Comparison of ENCODE assay signal across 33 mouse cellular contexts in the genomic region with DNA sequence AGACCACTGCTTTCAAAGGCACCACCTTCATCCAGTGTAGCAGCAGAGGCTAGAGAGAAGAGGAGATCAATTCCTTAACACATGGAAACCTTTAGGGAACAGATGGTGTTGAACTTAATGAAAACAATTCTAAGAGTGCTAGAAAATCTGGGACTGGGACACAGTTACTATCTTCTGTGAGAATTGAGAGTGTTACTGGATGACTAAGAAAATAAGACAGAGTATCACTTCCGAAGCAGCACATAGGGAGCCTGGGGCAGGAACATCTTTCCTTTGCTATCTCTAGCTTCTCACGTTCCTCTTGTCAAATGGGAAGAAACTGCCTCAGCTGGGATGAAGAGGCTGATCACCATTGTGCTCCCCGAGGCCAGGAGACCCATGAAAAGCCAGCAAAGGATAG. TPM values are rescaled to one million over a fixed set of nuclear protein-coding genes. Genes with fewer than 3 reads are reported as not detected.
"Had no signal": no experiment of that assay in that cellular context is flagged by ENCODE, and none has a peak within 500 bp of the region (broad histone marks: within the 10 kb centered on the region; RNA-seq: fewer than 3 reads in every experiment).

No protein-coding gene starts in this region.

- DNase-seq: cerebellum, adult 8-10 months; cerebellum, adult 9-10 months; cerebellum, adult 9-11 months; cerebellum, postnatal 10 days; cerebellum, postnatal 14 days; cerebellum, postnatal 25 days; cerebellum, postnatal 36 days; embryo, embryonic 11 days; forebrain, postnatal 0 days; gastrocnemius, adult 2 months; gastrocnemius, postnatal 10 days; gastrocnemius, postnatal 14 days; gastrocnemius, postnatal 25 days; gastrocnemius, postnatal 36 days; heart, adult 11 months; heart, adult 18-20 months; heart, adult 2 months had no signal

- H3K9ac ChIP-seq: embryonic facial prominence, embryonic 12.5 days; embryonic facial prominence, embryonic 13.5 days; embryonic facial prominence, embryonic 15.5 days; forebrain, embryonic 12.5 days; forebrain, embryonic 13.5 days; forebrain, embryonic 15.5 days; forebrain, postnatal 0 days had no signal

- H3K4me2 ChIP-seq: embryonic facial prominence, embryonic 12.5 days; embryonic facial prominence, embryonic 13.5 days; embryonic facial prominence, embryonic 15.5 days; forebrain, embryonic 12.5 days; forebrain, embryonic 13.5 days; forebrain, embryonic 15.5 days had no signal

- H3K27me3 ChIP-seq: embryonic facial prominence, embryonic 12.5 days; embryonic facial prominence, embryonic 13.5 days; embryonic facial prominence, embryonic 15.5 days; forebrain, embryonic 12.5 days; forebrain, embryonic 13.5 days; forebrain, embryonic 15.5 days had no signal

- H3K4me3 ChIP-seq: embryonic facial prominence, embryonic 10.5 days; embryonic facial prominence, embryonic 12.5 days; embryonic facial prominence, embryonic 13.5 days; embryonic facial prominence, embryonic 15.5 days; erythroblast, embryonic 14.5 days; forebrain, embryonic 10.5 days; forebrain, embryonic 12.5 days; forebrain, embryonic 13.5 days; forebrain, embryonic 15.5 days; gastrocnemius, adult 2 months; heart, adult 2 months; heart, embryonic 10.5 days had no signal

- H3K4me1 ChIP-seq: embryonic facial prominence, embryonic 10.5 days; embryonic facial prominence, embryonic 12.5 days; embryonic facial prominence, embryonic 13.5 days; embryonic facial prominence, embryonic 15.5 days; forebrain, embryonic 10.5 days; forebrain, embryonic 12.5 days; forebrain, embryonic 13.5 days; forebrain, embryonic 15.5 days; heart, embryonic 10.5 days had no signal

- ATAC-seq: forebrain, embryonic 13.5 days; forebrain, embryonic 14.5 days; forebrain, embryonic 15.5 days; forebrain, embryonic 16.5 days; forebrain, postnatal 0 days had no signal

- H3K36me3 ChIP-seq: embryonic facial prominence, embryonic 10.5 days; embryonic facial prominence, embryonic 12.5 days; embryonic facial prominence, embryonic 13.5 days; embryonic facial prominence, embryonic 15.5 days; forebrain, embryonic 10.5 days; forebrain, embryonic 12.5 days; forebrain, embryonic 15.5 days; heart, embryonic 10.5 days had no signal

- H3K9me3 ChIP-seq: embryonic facial prominence, embryonic 10.5 days; embryonic facial prominence, embryonic 12.5 days; embryonic facial prominence, embryonic 13.5 days; embryonic facial prominence, embryonic 15.5 days; forebrain, embryonic 10.5 days; forebrain, embryonic 12.5 days; forebrain, embryonic 13.5 days; forebrain, embryonic 15.5 days; heart, embryonic 10.5 days had no signal

- H3K27ac ChIP-seq: embryonic facial prominence, embryonic 10.5 days; embryonic facial prominence, embryonic 12.5 days; embryonic facial prominence, embryonic 13.5 days; embryonic facial prominence, embryonic 15.5 days; forebrain, embryonic 10.5 days; forebrain, embryonic 12.5 days; forebrain, embryonic 13.5 days; forebrain, embryonic 15.5 days; gastrocnemius, adult 2 months; heart, adult 2 months; heart, embryonic 10.5 days had no signal

RNA-seq across cellular contexts. Expression of a gene that starts 52.6 kb away (rescaled TPM):
- polyA plus RNA-seq: cortical plate, adult 2 months; embryonic facial prominence, embryonic 10.5 days; embryonic facial prominence, embryonic 11.5 days; embryonic facial prominence, embryonic 12.5 days; embryonic facial prominence, embryonic 13.5 days; embryonic facial prominence, embryonic 14.5 days; embryonic facial prominence, embryonic 15.5 days; erythroblast, embryonic 14.5 days; forebrain, embryonic 10.5 days; forebrain, embryonic 12.5 days; forebrain, embryonic 13.5 days; forebrain, embryonic 14.5 days; forebrain, embryonic 15.5 days; forebrain, embryonic 16.5 days; frontal cortex, adult 2 months; heart, adult 2 months; heart, embryonic 10.5 days had no signal
